Mouse (Mus musculus) forebrain, embryonic 11.5 days (tissue): ENCODE data around the gene Tsen2. TPM values are rescaled to one million over a fixed set of nuclear protein-coding genes. Genes with fewer than 3 reads are reported as not detected.

Source experiments
- ATAC-seq: fragments of 200-750 bp; cut with Nextera tagmentation; replicated peaks from 2 replicates; pipeline ENCODE4 v1.8.0; 2017; ENCODE audit warnings: moderate TSS enrichment; ENCODE audit not compliant: low FRiP score
- DNase-seq: peaks from one replicate; pipeline ENCODE4 v3.0.0-alpha.2; 2017; ENCODE audit warnings: low spot score
- H3K27ac ChIP-seq: fragments of 300-500 bp; sonication (generic); 2 replicates; pipeline ENCODE4 v1.5.1; 2014; ENCODE audit warnings: low read depth, low read length
- H3K27me3 ChIP-seq: fragments of 300-500 bp; sonication (generic); 2 replicates; pipeline ENCODE4 v1.6.1; 2014; ENCODE audit warnings: mild to moderate bottlenecking, low read length, mixed read lengths; ENCODE audit not compliant: control insufficient read depth, insufficient read depth
- H3K36me3 ChIP-seq: fragments of 300-500 bp; sonication (generic); 2 replicates; pipeline ENCODE4 v1.6.1; 2014; ENCODE audit warnings: mild to moderate bottlenecking, low read length, moderate library complexity, mixed read lengths; ENCODE audit not compliant: control insufficient read depth, insufficient read depth
- H3K4me1 ChIP-seq: fragments of 300-500 bp; sonication (generic); replicated peaks from 2 replicates; pipeline ENCODE4 v1.6.1; 2014; ENCODE audit warnings: low read length, mixed read lengths; ENCODE audit not compliant: control insufficient read depth, insufficient read depth
- H3K4me2 ChIP-seq: fragments of 300-500 bp; sonication (generic); 2 replicates; pipeline ENCODE4 v1.6.1; 2014; ENCODE audit warnings: low read depth, mild to moderate bottlenecking, low read length, moderate library complexity, mixed read lengths; ENCODE audit not compliant: severe bottlenecking
- H3K4me3 ChIP-seq: fragments of 300-500 bp; sonication (generic); 2 replicates; pipeline ENCODE4 v1.5.1; 2014; ENCODE audit warnings: low read depth, low read length
- H3K9ac ChIP-seq: fragments of 300-500 bp; sonication (generic); 2 replicates; pipeline ENCODE4 v1.6.1; 2014; ENCODE audit warnings: low read length
- H3K9me3 ChIP-seq: fragments of 300-500 bp; sonication (generic); 2 replicates; pipeline ENCODE4 v1.6.1; 2016; ENCODE audit warnings: low read length, mixed read lengths; ENCODE audit not compliant: control insufficient read depth
- WGBS: fragments of 180-500 bp; shearing (Covaris S2); extraction: QIAGEN DNeasy Blood & Tissue Kit; methylation state at CpG from one replicate; pipeline ENCODE4 v1.1.7; 2014; 5-methylcytosine and 5-hydroxymethylcytosine counted together
- polyA plus RNA-seq: library from polyadenylated mRNA; unstranded; fragments of >200 nt; fragmentation: Nextera tagmentation; extraction: Ambion mirVana; gene quantifications from 2 replicates; pipeline ENCODE4 v1.2.1, GENCODE M21; 2014

The Tsen2 gene
- polyA plus RNA-seq, 1 experiment from 2014 or later = 33.8 TPM

GRCm38 (mm10) chr6:115582328-115583115 is 38.1 kb downstream of the Tsen2 start:
- 75% methylated on average over 10 of the region's 10 CpGs for WGBS

GRCm38 (mm10) chr6:115583430-115584125 is 39.1 kb downstream of the Tsen2 start:
- no peak overlapping the region for H3K4me3 ChIP-seq
- no peaks in the 10 kb centered on the region for H3K4me1 ChIP-seq
- H3K4me2 ChIP-seq = no peak overlapping the region
- H3K9me3 ChIP-seq = no peaks in the 10 kb centered on the region
- no peak overlapping the region for H3K9ac ChIP-seq
- H3K27me3 ChIP-seq = no peaks in the 10 kb centered on the region
- no peaks in the 10 kb centered on the region for H3K36me3 ChIP-seq
- H3K27ac ChIP-seq = no peak overlapping the region
- WGBS = 82% methylated on average over 6 of the region's 6 CpGs
- no peak for ATAC-seq
- DNase-seq = no peak

More at GRCm38 (mm10) chr6:115582328-115583115, 38.1 kb downstream of the Tsen2 start:
- Histone ChIP-seq H3K36me3 (no peaks in the 10 kb centered on the region), H3K27ac (no peak overlapping the region), H3K4me1 (no peaks in the 10 kb centered on the region), H3K27me3 (no peaks in the 10 kb centered on the region), H3K9me3 (no peaks in the 10 kb centered on the region), H3K9ac (no peak overlapping the region), H3K4me3 (no peak overlapping the region), H3K4me2 (no peak overlapping the region)
- DNase-seq (no peak), ATAC-seq (no peak)

- no peak overlapping the region for H3K9ac ChIP-seq
- no peak overlapping the region for H3K4me2 ChIP-seq
- no peak overlapping the region for H3K27ac ChIP-seq
- no peaks in the 10 kb centered on the region for H3K9me3 ChIP-seq
- no peaks in the 10 kb centered on the region for H3K36me3 ChIP-seq
- H3K4me1 ChIP-seq = no peaks in the 10 kb centered on the region
- H3K4me3 ChIP-seq = no peak overlapping the region
- 83% methylated on average over 3 of the region's 3 CpGs for WGBS
- H3K27me3 ChIP-seq = no peaks in the 10 kb centered on the region
- ATAC-seq (no peak), DNase-seq (no peak)
Observed at GRCm38 (mm10) chr6:115584176-115584575, 39.7 kb downstream of the Tsen2 start.

GRCm38 (mm10) chr6:115586321-115586720 is 41.9 kb downstream of the Tsen2 start:
- no peak for ATAC-seq
- no peak overlapping the region for H3K4me3 ChIP-seq
- no peaks in the 10 kb centered on the region for H3K4me1 ChIP-seq
- H3K9me3 ChIP-seq = no peaks in the 10 kb centered on the region
- no peak overlapping the region for H3K9ac ChIP-seq
- WGBS = 89% methylated on average over 10 of the region's 10 CpGs
- no peaks in the 10 kb centered on the region for H3K27me3 ChIP-seq
- H3K36me3 ChIP-seq = no peaks in the 10 kb centered on the region
- H3K4me2 ChIP-seq = no peak overlapping the region
- no peak overlapping the region for H3K27ac ChIP-seq
- DNase-seq = no peak

GRCm38 (mm10) chr6:115591692-115592359 is 47.4 kb downstream of the Tsen2 start:
- H3K4me2 ChIP-seq = no peak overlapping the region
- 87% methylated on average over 19 of the region's 19 CpGs for whole genome bisulfite sequencing
- no peak overlapping the region for H3K9ac ChIP-seq
- no peaks in the 10 kb centered on the region for H3K36me3 ChIP-seq
- H3K27ac ChIP-seq = no peak overlapping the region
- DNase-seq (no peak), ATAC-seq (no peak)
- no peaks in the 10 kb centered on the region for H3K9me3 ChIP-seq
- no peaks in the 10 kb centered on the region for H3K27me3 ChIP-seq
- no peak overlapping the region for H3K4me3 ChIP-seq
- H3K4me1 ChIP-seq = no peaks in the 10 kb centered on the region

GRCm38 (mm10) chr6:115592458-115592857 is 48.0 kb downstream of the Tsen2 start, which contains the start of gene Mkrn2os:
Mkrn2os (minus strand) TSS chr6:115592576.
- no peak within 1 kb of the TSS for H3K27ac ChIP-seq
- no peak for ATAC-seq

GRCm38 (mm10) chr6:115593252-115593651 is 48.8 kb downstream of the Tsen2 start:
- H3K36me3 ChIP-seq = no peaks in the 10 kb centered on the region
- ATAC-seq (no peak), DNase-seq (no peak)
- no peaks in the 10 kb centered on the region for H3K4me1 ChIP-seq
- no peaks in the 10 kb centered on the region for H3K27me3 ChIP-seq
- H3K9ac ChIP-seq = no peak overlapping the region
- no peaks in the 10 kb centered on the region for H3K9me3 ChIP-seq
- no peak overlapping the region for H3K27ac ChIP-seq
- no peak overlapping the region for H3K4me2 ChIP-seq
- no peak overlapping the region for H3K4me3 ChIP-seq
- 75% methylated on average over 4 of the region's 4 CpGs for WGBS

More at GRCm38 (mm10) chr6:115592458-115592857, 48.0 kb downstream of the Tsen2 start, which contains the start of gene Mkrn2os:
- H3K9me3 ChIP-seq = no peaks in the 10 kb centered on the region
- H3K4me2 ChIP-seq = no peak within 1 kb of the TSS
- DNase-seq = no peak
- 68% methylated on average over 5 of the region's 5 CpGs for WGBS
- H3K9ac ChIP-seq = no peak within 1 kb of the TSS
- no peaks in the 10 kb centered on the region for H3K4me1 ChIP-seq
- no peak within 1 kb of the TSS for H3K4me3 ChIP-seq
- H3K27me3 ChIP-seq = no peaks in the 10 kb centered on the region
- no peaks in the 10 kb centered on the region for H3K36me3 ChIP-seq

- no peak overlapping the region for H3K9ac ChIP-seq
- ATAC-seq (no peak), DNase-seq (no peak)
- no peaks in the 10 kb centered on the region for H3K4me1 ChIP-seq
- no peak overlapping the region for H3K4me3 ChIP-seq
- H3K9me3 ChIP-seq = no peaks in the 10 kb centered on the region
- WGBS = 85% methylated on average over 3 of the region's 3 CpGs
- no peaks in the 10 kb centered on the region for H3K36me3 ChIP-seq
- no peak overlapping the region for H3K27ac ChIP-seq
- H3K27me3 ChIP-seq = no peaks in the 10 kb centered on the region
- no peak overlapping the region for H3K4me2 ChIP-seq
Observed at GRCm38 (mm10) chr6:115594463-115594862, 50.0 kb downstream of the Tsen2 start.
